Mouse (Mus musculus) urinary bladder, postnatal 0 days (tissue): Measurements from ENCODE around the gene Scgb2b27. TPM values are rescaled to one million over a fixed set of nuclear protein-coding genes. Genes with fewer than 3 reads are reported as not detected.

Source experiments
- polyA plus RNA-seq: library from polyadenylated mRNA; unstranded; fragments of >200 nt; fragmentation: Nextera tagmentation; extraction: Ambion mirVana; gene quantifications from 2 replicates; pipeline ENCODE4 v1.2.1, GENCODE M21; 2015

The Scgb2b27 gene
- not detected in 2 replicates for polyA plus RNA-seq

GRCm38 (mm10) chr7:34013842-34014241, at the start of gene Scgb2b27:
TSS of gene Scgb2b27 (minus strand) at chr7:34013942.

GRCm38 (mm10) chr7:34021183-34021582, 7.4 kb upstream of the Scgb2b27 start, which contains the start of gene Scgb1b27:
TSS of gene Scgb1b27 (plus strand) at chr7:34021483.

Other genes starting within 250 kb of the Scgb2b27 start
- not detected in 2 replicates for gene Scgb2b26, start 68.9 kb downstream of the Scgb2b27 start, polyA plus RNA-seq
- not detected in 2 replicates for gene Scgb1b27, start 7.5 kb upstream of the Scgb2b27 start, polyA plus RNA-seq
- gene Scgb1b30, start 81.5 kb upstream of the Scgb2b27 start, polyA plus RNA-seq = not detected in 2 replicates
- 3.2 and 3.7 TPM in 2 replicates for gene Wtip, start 119.3 kb upstream of the Scgb2b27 start, polyA plus RNA-seq
- 81.1 and 88.7 TPM in 2 replicates for gene Uba2, start 155.7 kb upstream of the Scgb2b27 start, polyA plus RNA-seq
- 35.8 and 38.7 TPM in 2 replicates for gene Pdcd2l, start 182.7 kb upstream of the Scgb2b27 start, polyA plus RNA-seq
- gene Gpi1, start 216.4 kb upstream of the Scgb2b27 start, polyA plus RNA-seq = 267 and 271 TPM in 2 replicates
- not detected in 2 replicates for gene Gm6096, start 237.1 kb upstream of the Scgb2b27 start, polyA plus RNA-seq